Mouse (Mus musculus): ENCODE measurements around the gene Il22ra2. TPM values are rescaled to one million over a fixed set of nuclear protein-coding genes. Genes with fewer than 3 reads are reported as not detected.

Gene Il22ra2
- total RNA-seq, 2 experiments from 2014 or later: not detected

Other genes starting within 250 kb of the Il22ra2 start
- gene Ifngr1, start 30.0 kb upstream of the Il22ra2 start, total RNA-seq (2021): 10 to 100 TPM; 16.1 to 20.2 TPM
- gene Il20ra, start 90.6 kb downstream of the Il22ra2 start, total RNA-seq (2021): not detected
- gene Slc35d3, start 229.5 kb downstream of the Il22ra2 start, total RNA-seq (2021): under 1 TPM; 0.44 to 0.70 TPM